Mouse (Mus musculus) adrenal gland, adult 2 months (tissue): ENCODE measurements around the gene Psmg1. TPM values are rescaled to one million over a fixed set of nuclear protein-coding genes. Genes with fewer than 3 reads are reported as not detected.

ENCODE experiments used
- DNase-seq: peaks from one replicate; pipeline ENCODE4 v3.0.0; 2021
- microRNA-seq, 2 experiments: library from miRNA; unstranded; fragments of <30 nt; microRNA quantifications; one replicate each; pipeline ENCODE4 v1.2.0; 2021
- polyA plus RNA-seq: library from polyadenylated mRNA; depleted of rRNA; stranded (reverse); fragments of >200 nt; gene quantifications from 2 replicates; pipeline ENCODE4 v1.2.3, GENCODE M21; 2012; rRNA removed
- total RNA-seq, 2 experiments: library from RNA; stranded (reverse); gene quantifications; 2 replicates each; pipeline ENCODE4 v1.2.3; 2021

Psmg1 gene
- total and polyA plus RNA-seq, 3 experiments: 8.6 to 33.2 (median 32.1) TPM

- DNase-seq: no peak
Observed at GRCm38 (mm10) chr16:95958080-95958479, 32.7 kb downstream of the Psmg1 start.

GRCm38 (mm10) chr16:95956618-95957017 is 34.1 kb downstream of the Psmg1 start:
- no peak for DNase-seq

- DNase-seq: no peak
Observed at GRCm38 (mm10) chr16:95955716-95956346, 34.9 kb downstream of the Psmg1 start.

- DNase-seq: no peak
Observed at GRCm38 (mm10) chr16:95954341-95954740, 36.4 kb downstream of the Psmg1 start.

GRCm38 (mm10) chr16:95953159-95953650 is 37.6 kb downstream of the Psmg1 start:
- DNase-seq: no peak

- no peak for DNase-seq
Observed at GRCm38 (mm10) chr16:95951471-95951870, 39.3 kb downstream of the Psmg1 start.

GRCm38 (mm10) chr16:95945389-95946311 is 45.1 kb downstream of the Psmg1 start:
- peak; percentile 87 for DNase-seq

- DNase-seq: no peak
Observed at GRCm38 (mm10) chr16:95943186-95943585, 47.6 kb downstream of the Psmg1 start.

GRCm38 (mm10) chr16:95941575-95941974 is 49.2 kb downstream of the Psmg1 start:
- no peak for DNase-seq

- peak; percentile 38 for DNase-seq
Observed at GRCm38 (mm10) chr16:95935495-95935961, 55.2 kb downstream of the Psmg1 start.

GRCm38 (mm10) chr16:95932860-95933259 is 57.9 kb downstream of the Psmg1 start:
- no peak for DNase-seq

- no peak for DNase-seq
Observed at GRCm38 (mm10) chr16:95931509-95931908, 59.3 kb downstream of the Psmg1 start.

Small RNA genes lying within 50 kb of the gene (microRNA-seq; reads per million reads assigned to microRNA genes)
- 0 reads per million in 2 experiments for gene Gm27833

Other genes with a start within 250 kb of the Psmg1 start
- gene Brwd1, start 91.6 kb upstream of the Psmg1 start, total RNA-seq: 10 to 100 TPM; 62.3 to 73.5 TPM
- gene Brwd1, start 91.6 kb upstream of the Psmg1 start, polyA plus RNA-seq: 16.8 and 29.0 TPM in 2 replicates
- gene Hmgn1, start 136.8 kb upstream of the Psmg1 start, total RNA-seq: 100 to 1,000 TPM; 215 to 238 TPM
- 12.9 and 14.9 TPM in 2 replicates for gene Hmgn1, start 136.8 kb upstream of the Psmg1 start, polyA plus RNA-seq
- gene Wrb, start 154.4 kb upstream of the Psmg1 start, total RNA-seq: 10 to 100 TPM; 23.4 to 45.2 TPM
- 50.0 and 84.1 TPM in 2 replicates for gene Wrb, start 154.4 kb upstream of the Psmg1 start, polyA plus RNA-seq
- gene Lca5l, start 201.3 kb upstream of the Psmg1 start, total RNA-seq: 1 to 10 TPM; 1.2 to 3.0 TPM
- gene Lca5l, start 201.3 kb upstream of the Psmg1 start, polyA plus RNA-seq: 0.86 and 1.0 TPM in 2 replicates
- gene Sh3bgr, start 209.5 kb upstream of the Psmg1 start, total RNA-seq: 10 to 100 TPM; 25.1 to 30.0 TPM
- gene Sh3bgr, start 209.5 kb upstream of the Psmg1 start, polyA plus RNA-seq: 2.4 and 3.3 TPM in 2 replicates
- under 1 TPM; 0.14 to 0.45 TPM for gene B3galt5, start 244.8 kb upstream of the Psmg1 start, total RNA-seq
- 0.03 and 0.04 TPM in 2 replicates for gene B3galt5, start 244.8 kb upstream of the Psmg1 start, polyA plus RNA-seq